ENCODE assay signal across 8 mouse cellular contexts in genomic region chr9:59692145-59692544, GRCm38 (mm10). TPM values are rescaled to one million over a fixed set of nuclear protein-coding genes. Genes with fewer than 3 reads are reported as not detected.
DNase-seq lines count a peak whose midpoint lies in the region; ATAC-seq and TF ChIP-seq lines count a peak whose summit lies in the region.

No protein-coding gene starts in this region.

- peak; percentile 74 for ATAC-seq in midbrain, embryonic 13.5 days

- no peak overlapping the region for H3K9ac ChIP-seq in midbrain, embryonic 13.5 days (replicated peaks)

- peak; percentile 42 for DNase-seq in urinary bladder, postnatal 14 days (ENCODE audit: low spot score)
- no peak for DNase-seq in urinary bladder, adult 18-20 months (ENCODE audit: low spot score in 2 of 2)
- DNase-seq in heart, postnatal 4 days, result peak; percentile 65
- peak; percentile 79 for DNase-seq in left cerebral cortex, postnatal 4 days
- DNase-seq in testis, postnatal 14 days (ENCODE audit: low spot score), result peak; percentile 40
- no peak for DNase-seq in ovary, postnatal 36 days (ENCODE audit: low spot score)

- peak overlapping the region; percentile 59 for H3K4me2 ChIP-seq in midbrain, embryonic 13.5 days (replicated peaks)

- H3K9me3 ChIP-seq in midbrain, embryonic 13.5 days, result no peaks in the 10 kb centered on the region

- intact Hi-C loops in left cerebral cortex, postnatal 4 days (cut with DNase I), result no loop called here

- peak overlapping the region; percentile 47 for H3K4me3 ChIP-seq in cortical plate, adult 2 months (ENCODE audit: insufficient read depth, low read length)
- H3K4me3 ChIP-seq in midbrain, embryonic 13.5 days (replicated peaks), result peak overlapping the region; percentile 32

- no peak for TF ChIP-seq CTCF in cortical plate, adult 2 months (IDR thresholded peaks at IDR 0.05; ENCODE audit: extremely low read depth, insufficient read depth, low read length)

- H3K4me1 ChIP-seq in cortical plate, adult 2 months (ENCODE audit: control insufficient read depth, insufficient read depth, low read length), result no peaks in the 10 kb centered on the region; the same call in 1 of the 2 replicates
- peaks cover 10% of the 10 kb centered on the region for H3K4me1 ChIP-seq in midbrain, embryonic 13.5 days (replicated peaks)

- no peaks in the 10 kb centered on the region for H3K36me3 ChIP-seq in midbrain, embryonic 13.5 days

- TF ChIP-seq POLR2A in cortical plate, adult 2 months (IDR thresholded peaks at IDR 0.05; ENCODE audit: extremely low read depth, insufficient read depth, low read length), result no peak

- 39% methylated on average over 9 of the region's 9 CpGs for WGBS in midbrain, embryonic 13.5 days

- H3K27ac ChIP-seq in cortical plate, adult 2 months (ENCODE audit: insufficient read depth, low read length), result peak overlapping the region; percentile 53; the same call in 1 of the 2 replicates
- H3K27ac ChIP-seq in midbrain, embryonic 13.5 days, result 0 out of 2 replicates have a peak overlapping the region, but pooled peaks have one; percentile 35

- peaks cover 5% of the 10 kb centered on the region; the same call in 1 of the 2 replicates for H3K27me3 ChIP-seq in midbrain, embryonic 13.5 days

RNA-seq across cellular contexts. Expression of gene Gramd2, which starts 12.2 kb away (rescaled TPM):
- polyA plus RNA-seq in cortical plate, adult 2 months (2012; rRNA removed), result 18.7 and 18.9 TPM in 2 replicates
- under 1 TPM in 1 of 2 experiments, not detected in 1; 0.11 TPM for total RNA-seq in heart, postnatal 4 days (2021)
- 10 to 100 TPM; 21.0 to 24.4 TPM for total RNA-seq in left cerebral cortex, postnatal 4 days (2021)
- polyA plus RNA-seq in midbrain, embryonic 13.5 days (2015; fragmentation: Nextera tagmentation; extraction: Ambion mirVana), result 1.2 and 2.1 TPM in 2 replicates

RNA-seq across cellular contexts. Expression of gene Pkm, which starts 36.0 kb away (rescaled TPM):
- 1,537 and 1,545 TPM in 2 replicates for polyA plus RNA-seq in cortical plate, adult 2 months (2012; rRNA removed)
- total RNA-seq in heart, postnatal 4 days (2021), result 1,000 to 10,000 TPM; 1,087 to 1,151 TPM
- 100 to 1,000 TPM; 517 to 569 TPM for total RNA-seq in left cerebral cortex, postnatal 4 days (2021)
- polyA plus RNA-seq in midbrain, embryonic 13.5 days (2015; fragmentation: Nextera tagmentation; extraction: Ambion mirVana), result 1,400 and 1,429 TPM in 2 replicates

RNA-seq across cellular contexts. Expression of gene Senp8, which starts 58.4 kb away (rescaled TPM):
- 5.1 and 6.3 TPM in 2 replicates for polyA plus RNA-seq in cortical plate, adult 2 months (2012; rRNA removed)
- 1 to 10 TPM; 4.3 to 4.4 TPM for total RNA-seq in heart, postnatal 4 days (2021)
- total RNA-seq in left cerebral cortex, postnatal 4 days (2021), result 1 to 10 TPM; 4.1 to 4.2 TPM
- polyA plus RNA-seq in midbrain, embryonic 13.5 days (2015; fragmentation: Nextera tagmentation; extraction: Ambion mirVana), result 14.4 and 16.3 TPM in 2 replicates

RNA-seq across cellular contexts. Expression of gene Myo9a, which starts 58.6 kb away (rescaled TPM):
- polyA plus RNA-seq in cortical plate, adult 2 months (2012; rRNA removed), result 23.8 and 24.2 TPM in 2 replicates
- 10 to 100 TPM; 21.5 to 23.4 TPM for total RNA-seq in heart, postnatal 4 days (2021)
- 10 to 100 TPM; 98.1 to 98.4 TPM for total RNA-seq in left cerebral cortex, postnatal 4 days (2021)
- polyA plus RNA-seq in midbrain, embryonic 13.5 days (2015; fragmentation: Nextera tagmentation; extraction: Ambion mirVana), result 24.5 and 25.7 TPM in 2 replicates

Comparison
In these comparisons a context has a peak if more than half of its experiments do, and no peak if none do; other contexts are left out.
1. DNase-seq: peak in urinary bladder, postnatal 14 days (single experiment), heart, postnatal 4 days (single experiment), left cerebral cortex, postnatal 4 days (single experiment) and testis, postnatal 14 days (single experiment); none in urinary bladder, adult 18-20 months (0 of 2) and ovary, postnatal 36 days (single experiment).
2. RNA of gene Gramd2, which starts 12.2 kb away (total RNA-seq): 21.0 to 24.4 TPM in left cerebral cortex, postnatal 4 days; 0.11 TPM in heart, postnatal 4 days; every median in the first group is over 10 times any median in the second.